Mouse (Mus musculus) cerebellum, postnatal 14 days (tissue): Measurements from ENCODE around the gene Ntn5.

Source experiments
- DNase-seq, 2 experiments: peaks; one replicate each; pipeline ENCODE4 v3.0.0; 2021; ENCODE audit warnings: mixed read lengths in 2 of 2

Ntn5 gene

DNA sequence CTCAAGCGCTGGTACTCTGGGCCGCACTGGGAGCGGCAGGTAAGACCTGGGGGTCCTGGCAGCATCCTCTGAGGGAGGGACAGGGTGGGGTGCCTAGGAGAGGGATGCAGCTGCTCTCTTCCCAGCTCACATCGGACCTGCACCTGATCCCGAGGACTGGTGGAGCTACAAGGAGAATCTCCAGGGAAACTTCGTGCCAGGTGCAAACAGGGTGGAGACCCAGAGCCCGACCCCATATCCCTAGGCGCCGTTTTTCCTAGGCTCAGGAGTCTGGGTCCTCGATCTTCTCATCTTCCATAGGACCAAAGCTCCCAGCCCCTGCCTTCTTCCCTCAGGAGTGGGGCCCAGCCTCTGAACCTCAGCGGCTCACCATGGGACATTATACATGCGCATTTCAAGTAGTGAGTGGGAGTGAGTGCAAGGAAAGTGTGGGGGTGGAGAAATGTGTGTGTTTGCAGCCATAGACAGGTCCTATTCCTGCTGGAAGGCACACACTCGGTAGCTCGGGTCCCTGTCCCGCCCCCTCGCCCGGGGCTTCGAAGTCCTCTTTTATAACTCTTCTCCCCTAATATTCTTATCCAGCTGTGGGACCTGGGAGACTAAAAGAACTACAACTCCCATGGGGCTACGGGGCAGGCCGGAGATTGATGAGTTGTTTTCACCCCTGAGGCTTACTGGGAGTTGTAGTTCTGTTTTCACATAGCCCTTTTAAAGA lies 16.6 kb downstream of the Ntn5 start:
- peak; percentile 81 to 87 for DNase-seq

GRCm38 (mm10) chr7:45701072-45701471 lies 17.2 kb downstream of the Ntn5 start:
- peak in 1 of 2 experiments; percentile 58 for DNase-seq

DNA sequence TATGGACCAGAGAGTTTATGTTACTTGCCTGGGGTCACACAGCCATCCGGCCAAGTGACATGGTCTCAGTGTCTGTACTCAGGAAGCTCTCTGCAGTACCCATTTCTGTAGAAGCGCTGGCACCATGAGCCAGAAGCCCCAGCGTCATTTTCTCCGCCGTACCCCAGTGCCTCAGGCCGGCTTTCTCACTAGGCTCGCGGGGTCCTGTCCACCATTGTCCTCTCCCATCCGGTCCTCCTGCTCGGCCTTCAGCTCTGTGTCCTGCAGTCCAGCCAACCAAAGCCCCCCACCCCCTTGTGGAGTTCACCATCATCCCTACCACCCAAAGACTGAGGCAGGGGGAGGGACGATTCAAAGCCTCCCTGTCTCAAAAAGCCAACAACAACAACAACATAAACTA lies 17.8 kb downstream of the Ntn5 start:
- DNase-seq, result peak; percentile 24 to 29

DNA sequence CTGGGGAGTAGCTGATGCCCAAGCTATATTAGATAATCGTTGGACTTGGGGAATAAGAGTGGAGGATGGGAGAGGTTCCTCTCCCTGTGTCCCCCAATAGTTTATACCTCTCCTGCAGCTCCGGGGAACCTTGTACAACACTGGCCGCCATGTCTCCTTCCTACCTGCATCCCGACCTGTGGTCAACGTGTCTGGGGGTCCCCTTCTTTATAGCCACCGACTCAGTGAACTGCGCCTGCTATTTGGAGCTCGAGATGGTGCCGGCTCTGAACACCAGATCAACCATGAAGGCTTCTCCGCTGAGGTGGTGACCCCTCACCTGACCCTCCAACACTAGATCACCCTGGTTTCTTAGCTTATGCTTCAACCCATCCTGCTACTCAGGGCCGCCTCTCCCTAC lies 18.5 kb downstream of the Ntn5 start:
- peak in 1 of 2 experiments; percentile 18 for DNase-seq

DNA sequence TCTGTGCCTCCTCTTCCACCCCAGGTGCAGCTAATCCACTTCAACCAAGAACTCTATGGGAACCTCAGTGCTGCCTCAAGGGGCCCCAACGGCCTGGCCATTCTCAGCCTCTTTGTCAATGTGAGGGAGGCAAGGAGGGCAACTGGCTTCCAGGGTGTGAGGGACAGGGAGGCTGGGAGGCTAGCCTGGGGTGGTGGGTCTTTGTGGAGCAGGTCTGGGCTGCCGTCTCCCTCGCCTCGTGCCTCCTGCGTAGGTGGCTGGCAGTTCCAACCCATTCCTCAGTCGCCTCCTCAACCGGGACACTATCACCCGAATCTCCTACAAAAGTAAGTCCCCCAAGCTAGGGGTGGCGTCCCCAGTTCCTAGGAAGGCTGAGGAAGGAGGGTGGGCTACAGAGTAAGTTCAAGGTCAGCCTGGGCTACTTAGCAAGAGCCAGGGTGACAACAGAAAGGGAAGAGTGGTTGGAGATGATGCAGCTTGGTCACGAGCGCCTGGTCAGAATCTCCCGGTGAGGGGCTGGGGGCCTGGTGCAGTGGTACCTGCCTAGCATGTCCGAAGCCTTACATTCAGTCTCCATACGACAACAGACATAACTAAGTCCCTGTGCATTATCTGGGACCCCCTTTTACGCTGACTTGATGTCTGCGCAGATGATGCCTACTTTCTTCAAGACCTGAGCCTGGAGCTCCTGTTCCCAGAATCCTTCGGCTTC lies 19.1 kb downstream of the Ntn5 start:
- peak; percentile 26 to 33 for DNase-seq

- peak in 1 of 2 experiments; percentile 62 for DNase-seq
These were observed 19.8 kb downstream of the Ntn5 start for GRCm38 (mm10) chr7:45703521-45704033.

- peak; percentile 87 for DNase-seq
These were observed 20.3 kb downstream of the Ntn5 start for GRCm38 (mm10) chr7:45704046-45704559.

DNA sequence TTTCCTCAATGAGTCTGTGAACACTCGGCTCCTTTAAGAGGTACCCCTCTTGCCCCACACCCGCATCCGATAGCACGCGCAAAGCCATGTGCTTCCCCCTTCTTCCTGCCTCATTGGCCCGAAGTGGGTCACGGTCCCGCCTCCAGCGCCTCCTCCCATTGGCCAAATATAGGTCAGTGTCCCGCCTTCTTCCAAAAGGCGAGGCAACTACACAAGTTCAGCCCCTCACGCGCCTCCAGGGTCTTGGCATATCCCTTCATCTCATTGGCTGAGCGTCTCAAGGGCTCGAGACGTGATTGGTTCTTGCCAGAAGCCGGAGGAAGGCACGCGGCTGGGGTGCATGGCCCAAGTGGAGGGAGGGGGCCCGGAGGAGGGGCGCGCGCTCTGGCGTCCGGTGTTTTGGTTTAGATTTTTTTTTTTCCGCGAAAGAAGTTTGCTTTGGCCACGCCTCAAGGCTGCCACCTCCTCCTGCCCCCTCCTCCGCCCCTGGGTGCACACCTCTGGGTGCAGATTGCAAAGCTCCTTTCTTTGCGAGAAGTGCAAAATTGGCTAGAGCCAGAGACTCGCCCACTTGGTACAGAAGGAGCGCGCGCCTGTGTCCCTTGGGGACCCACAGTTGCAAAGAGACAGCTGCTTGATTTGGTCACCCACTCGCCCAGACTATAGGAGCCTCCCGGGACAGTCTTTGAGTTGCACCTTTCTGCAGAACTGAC lies 21.1 kb downstream of the Ntn5 start, which contains the start of gene Dbp:
Dbp (plus strand) TSS at position 359 of the 713 bp plus-strand sequence.
- peak; percentile 98 to 99 for DNase-seq

- DNase-seq, result no peak
These were observed 21.6 kb downstream of the Ntn5 start for GRCm38 (mm10) chr7:45705443-45705864.

GRCm38 (mm10) chr7:45705873-45706281 lies 22.1 kb downstream of the Ntn5 start:
- DNase-seq, result peak; percentile 78 to 91

DNA sequence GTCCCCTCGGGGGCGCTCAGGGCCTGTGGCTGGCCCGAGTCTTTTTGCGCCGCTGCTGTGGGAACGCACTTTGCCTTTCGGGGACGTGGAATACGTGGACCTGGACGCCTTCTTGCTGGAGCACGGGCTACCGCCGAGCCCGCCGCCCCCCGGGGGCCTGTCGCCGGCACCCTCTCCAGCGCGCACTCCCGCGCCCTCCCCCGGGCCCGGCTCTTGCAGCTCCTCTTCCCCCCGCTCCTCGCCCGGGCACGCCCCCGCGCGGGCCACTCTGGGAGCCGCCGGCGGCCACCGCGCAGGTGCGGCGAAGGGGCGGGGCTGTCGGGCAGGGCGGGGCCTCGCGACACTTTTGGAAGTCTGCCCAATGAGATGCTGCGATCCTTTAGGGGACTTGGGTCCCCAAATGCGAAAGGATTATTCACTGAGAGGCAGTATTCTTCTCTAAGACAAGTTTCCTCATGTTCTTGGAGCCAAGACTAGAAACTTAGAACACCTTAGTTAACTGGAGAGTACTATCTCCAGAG lies 23.0 kb downstream of the Ntn5 start:
- peak; percentile 90 to 94 for DNase-seq

GRCm38 (mm10) chr7:45707375-45707967 lies 23.6 kb downstream of the Ntn5 start:
- DNase-seq, result peak; percentile 97 to 98

DNA sequence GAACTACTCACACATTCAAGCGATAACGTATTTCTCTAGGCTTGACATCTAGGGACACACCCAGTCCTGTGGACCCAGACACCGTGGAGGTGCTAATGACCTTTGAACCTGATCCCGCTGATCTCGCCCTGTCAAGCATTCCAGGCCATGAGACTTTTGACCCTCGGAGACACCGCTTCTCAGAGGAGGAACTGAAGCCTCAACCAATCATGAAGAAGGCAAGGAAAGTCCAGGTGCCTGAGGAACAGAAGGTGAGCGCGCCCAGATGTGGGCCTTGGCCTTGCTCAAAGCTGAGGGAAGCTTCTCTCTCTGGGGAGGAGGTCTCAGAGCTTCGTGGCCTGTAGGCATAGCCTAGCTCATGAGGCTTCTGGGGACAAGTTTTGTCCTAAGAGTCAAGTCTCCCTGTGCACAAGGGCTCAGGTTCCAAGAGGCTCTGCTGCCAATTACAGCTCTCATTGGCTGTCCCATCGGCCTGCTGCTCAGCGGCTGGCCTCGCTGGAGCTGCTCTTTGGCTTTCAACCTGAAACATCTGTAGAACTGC lies 24.5 kb downstream of the Ntn5 start:
- peak; percentile 43 to 45 for DNase-seq

GRCm38 (mm10) chr7:45709036-45709435 lies 25.2 kb downstream of the Ntn5 start:
- peak; percentile 40 for DNase-seq

GRCm38 (mm10) chr7:45709677-45710355 lies 26.0 kb downstream of the Ntn5 start:
- DNase-seq, result peak in 1 of 2 experiments; percentile 26

DNA sequence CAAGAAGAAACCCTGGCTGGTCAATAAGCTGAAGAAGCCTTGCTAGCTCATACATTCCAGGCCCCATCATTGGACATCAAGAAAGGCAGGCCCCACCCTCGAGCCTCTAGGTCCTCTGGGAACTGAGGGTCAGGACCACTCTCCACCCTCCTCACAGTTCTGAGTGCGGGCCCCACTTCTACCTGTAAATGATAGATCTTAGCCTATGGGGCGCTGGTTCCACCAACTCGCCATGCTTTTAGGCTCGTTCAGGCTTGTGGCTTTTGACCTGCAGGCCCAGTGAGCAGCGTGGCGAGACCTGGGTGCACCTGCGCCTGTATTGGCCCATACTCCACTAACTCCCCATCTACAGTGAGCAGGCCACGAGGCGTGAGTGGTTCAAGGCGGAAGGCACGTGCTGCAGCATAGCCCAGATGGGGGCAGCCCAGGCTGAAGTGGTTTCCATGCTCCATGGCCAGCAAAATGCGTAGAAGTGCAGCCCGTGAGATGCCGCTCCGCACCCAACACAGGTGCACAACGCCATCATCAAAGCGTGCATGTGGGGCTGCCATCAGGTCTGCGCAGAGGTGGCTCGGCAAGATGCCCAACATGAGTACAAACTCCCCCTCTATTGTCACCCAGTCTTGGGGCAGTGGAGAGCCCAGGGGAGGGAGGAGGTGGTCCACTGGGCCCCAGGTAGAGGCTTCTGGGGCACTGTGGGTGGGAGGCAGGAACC lies 26.8 kb downstream of the Ntn5 start:
- DNase-seq, result peak; percentile 21 to 25

- DNase-seq, result peak; percentile 22 to 46
These were observed 27.6 kb downstream of the Ntn5 start for GRCm38 (mm10) chr7:45711316-45712021.

- DNase-seq, result peak; percentile 39 to 69
These were observed 28.4 kb downstream of the Ntn5 start for GRCm38 (mm10) chr7:45712022-45712757.

GRCm38 (mm10) chr7:45713396-45713795 lies 29.6 kb downstream of the Ntn5 start:
- peak in 1 of 2 experiments; percentile 35 for DNase-seq
